Mouse (Mus musculus) kidney, adult 2 months (tissue): Measurements from ENCODE around the gene Il10.

Experiments
- CTCF ChIP-seq: fragments of 200-500 bp; conservative IDR thresholded peaks from 2 replicates; pipeline ENCODE4 v1.5.1; 2011; ENCODE audit warnings: low read depth, mild to moderate bottlenecking, control low read depth, low read length, moderate library complexity, mixed read lengths; ENCODE audit not compliant: insufficient read depth, insufficient read length
- POLR2A ChIP-seq: fragments of 200-500 bp; IDR thresholded peaks from one replicate; pipeline ENCODE4 v1.6.1; 2011; ENCODE audit warnings: low read depth, low read length, control low read depth

DNA sequence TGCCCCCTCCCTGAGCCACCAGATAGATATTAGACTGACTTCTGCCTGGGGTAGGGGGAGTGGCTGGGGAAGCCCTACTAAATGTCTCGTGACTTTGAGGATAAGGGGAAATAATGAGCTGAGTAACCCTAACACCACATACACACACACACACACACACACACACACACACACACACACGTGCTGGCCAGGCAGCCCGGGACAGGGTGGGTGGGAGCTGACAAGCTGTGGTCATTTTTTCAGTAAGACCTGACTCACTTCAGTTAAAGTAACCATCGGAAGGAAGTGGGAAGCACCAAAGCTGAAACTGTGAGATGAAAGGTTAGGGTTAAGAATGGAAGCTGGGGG lies 6.2 kb downstream of the Il10 start:
- no peak for TF ChIP-seq CTCF
- no peak for TF ChIP-seq POLR2A
